ENCODE assay signal across 11 mouse cellular contexts in the genomic region with DNA sequence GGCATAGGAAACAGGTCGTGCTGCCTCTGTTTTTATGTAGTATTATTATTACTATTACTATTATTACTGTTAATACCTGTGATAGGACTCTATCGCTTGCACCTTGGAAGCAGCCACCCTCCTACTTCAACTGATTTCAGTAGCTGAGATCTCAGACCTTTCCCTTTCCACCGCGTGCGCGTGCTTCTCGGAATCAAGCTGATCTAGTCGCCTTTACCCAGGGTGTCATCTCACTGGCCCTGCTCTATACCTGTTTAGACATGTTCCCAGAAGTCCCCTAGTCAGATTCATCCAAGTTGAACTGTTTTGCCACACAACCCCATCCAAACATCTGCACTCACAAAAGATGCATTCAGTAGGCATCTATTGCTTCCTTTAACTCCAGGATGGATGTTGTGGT. TPM values are rescaled to one million over a fixed set of nuclear protein-coding genes. Genes with fewer than 3 reads are reported as not detected.
A peak's percentile ranks its signal among the peaks of the same experiment; 100 is the strongest.
DNase-seq lines count a peak whose midpoint lies in the region; ATAC-seq and TF ChIP-seq lines count a peak whose summit lies in the region.
"Had no signal": no experiment of that assay in that cellular context is flagged by ENCODE, and none has a peak within 500 bp of the region (broad histone marks: within the 10 kb centered on the region; RNA-seq: fewer than 3 reads in every experiment).

No protein-coding gene starts in this region.

- TF ChIP-seq CTCF in cortical plate, adult 2 months (IDR thresholded peaks at IDR 0.05; ENCODE audit: extremely low read depth, insufficient read depth, low read length) = no peak

- no peak for TF ChIP-seq POLR2A in cortical plate, adult 2 months (IDR thresholded peaks at IDR 0.05; ENCODE audit: extremely low read depth, insufficient read depth, low read length)

- no peaks in the 10 kb centered on the region for H3K27me3 ChIP-seq in forebrain, embryonic 10.5 days (ENCODE audit: poor library complexity, severe bottlenecking)
- H3K27me3 ChIP-seq in hindbrain, embryonic 15.5 days = peaks cover 6% of the 10 kb centered on the region; the same call in 1 of the 2 replicates
- H3K27me3 ChIP-seq in midbrain, embryonic 15.5 days (replicated peaks) = no peaks in the 10 kb centered on the region

- H3K36me3 ChIP-seq in forebrain, embryonic 10.5 days (replicated peaks) = no peaks in the 10 kb centered on the region
- no peaks in the 10 kb centered on the region for H3K36me3 ChIP-seq in hindbrain, embryonic 15.5 days
- no peaks in the 10 kb centered on the region for H3K36me3 ChIP-seq in midbrain, embryonic 15.5 days (replicated peaks)

- peak; percentile 40 for ATAC-seq in hindbrain, embryonic 15.5 days (ENCODE audit: low FRiP score, low read depth)
- ATAC-seq in midbrain, embryonic 15.5 days (replicated peaks) = peak; percentile 63

- peaks cover 2% of the 10 kb centered on the region for H3K4me1 ChIP-seq in cortical plate, adult 2 months (ENCODE audit: control insufficient read depth, insufficient read depth, low read length)
- H3K4me1 ChIP-seq in forebrain, embryonic 10.5 days = peaks cover 17% of the 10 kb centered on the region
- peaks cover 14% of the 10 kb centered on the region for H3K4me1 ChIP-seq in hindbrain, embryonic 15.5 days (replicated peaks)
- peaks cover 12% of the 10 kb centered on the region for H3K4me1 ChIP-seq in midbrain, embryonic 15.5 days

- H3K9ac ChIP-seq in hindbrain, embryonic 15.5 days = no peak overlapping the region
- H3K9ac ChIP-seq in midbrain, embryonic 15.5 days = peak overlapping the region; percentile 9; the same call in 1 of the 2 replicates

- no peak for DNase-seq in forebrain, embryonic 10.5 days (ENCODE audit: extremely low spot score, low spot score)
- no peak for DNase-seq in urinary bladder, postnatal 14 days (ENCODE audit: low spot score)
- DNase-seq in B cell, adult 2 months = no peak
- no peak for DNase-seq in frontal cortex, adult 2 months (ENCODE audit: extremely low spot score in 1 of 2, low spot score in 1 of 2)
- DNase-seq: heart, postnatal 36 days; lung, adult 2 months had no signal

- H3K27ac ChIP-seq in cortical plate, adult 2 months (ENCODE audit: insufficient read depth, low read length) = 0 out of 2 replicates have a peak overlapping the region, but pooled peaks have one; percentile 9
- H3K27ac ChIP-seq in forebrain, embryonic 10.5 days = no peak overlapping the region
- H3K27ac ChIP-seq in hindbrain, embryonic 15.5 days (replicated peaks) = peak overlapping the region; percentile 73
- H3K27ac ChIP-seq in midbrain, embryonic 15.5 days = peak overlapping the region; percentile 74
- H3K27ac ChIP-seq: kidney, postnatal 0 days had no signal

- no peak overlapping the region for H3K4me3 ChIP-seq in cortical plate, adult 2 months (ENCODE audit: insufficient read depth, low read length)
- peak overlapping the region; percentile 19; the same call in 1 of the 2 replicates for H3K4me3 ChIP-seq in forebrain, embryonic 10.5 days
- H3K4me3 ChIP-seq in hindbrain, embryonic 15.5 days = peak overlapping the region; percentile 8; the same call in 1 of the 2 replicates
- peak overlapping the region; percentile 19 for H3K4me3 ChIP-seq in midbrain, embryonic 15.5 days

- H3K4me2 ChIP-seq in hindbrain, embryonic 15.5 days = peak overlapping the region; percentile 48
- peak overlapping the region; percentile 45 for H3K4me2 ChIP-seq in midbrain, embryonic 15.5 days

- H3K9me3 ChIP-seq in forebrain, embryonic 10.5 days = no peaks in the 10 kb centered on the region
- H3K9me3 ChIP-seq in hindbrain, embryonic 15.5 days = no peaks in the 10 kb centered on the region
- H3K9me3 ChIP-seq in midbrain, embryonic 15.5 days = no peaks in the 10 kb centered on the region
- H3K9me3 ChIP-seq: megakaryocyte, embryonic 14.5 days had no signal

- WGBS in forebrain, embryonic 10.5 days = 58% methylated on average over 8 of the region's 8 CpGs
- 44% methylated on average over 8 of the region's 8 CpGs for WGBS in hindbrain, embryonic 15.5 days
- 52% methylated on average over 8 of the region's 8 CpGs for WGBS in midbrain, embryonic 15.5 days

RNA-seq across cellular contexts. Expression of a gene that starts 14.7 kb away (rescaled TPM):
- 51.2 and 52.0 TPM in 2 replicates for polyA plus RNA-seq in cortical plate, adult 2 months (2012; rRNA removed)
- 49.7 and 51.2 TPM in 2 replicates for polyA plus RNA-seq in forebrain, embryonic 10.5 days (2016; fragmentation: Nextera tagmentation; extraction: Ambion mirVana)
- polyA plus RNA-seq in hindbrain, embryonic 15.5 days (2015; fragmentation: Nextera tagmentation; extraction: Ambion mirVana) = 25.6 and 28.8 TPM in 2 replicates
- polyA plus RNA-seq in midbrain, embryonic 15.5 days (2015; fragmentation: Nextera tagmentation; extraction: Ambion mirVana) = 27.8 and 29.1 TPM in 2 replicates
- 49.7 and 52.4 TPM in 2 replicates for polyA plus RNA-seq in frontal cortex, adult 2 months (2012; rRNA removed)

RNA-seq across cellular contexts. Expression of a gene that starts 23.2 kb away (rescaled TPM):
- polyA plus RNA-seq in cortical plate, adult 2 months (2012; rRNA removed) = 23.3 and 24.1 TPM in 2 replicates
- 11.5 and 13.2 TPM in 2 replicates for polyA plus RNA-seq in forebrain, embryonic 10.5 days (2016; fragmentation: Nextera tagmentation; extraction: Ambion mirVana)
- polyA plus RNA-seq in hindbrain, embryonic 15.5 days (2015; fragmentation: Nextera tagmentation; extraction: Ambion mirVana) = 18.2 and 18.8 TPM in 2 replicates
- 20.1 and 20.5 TPM in 2 replicates for polyA plus RNA-seq in midbrain, embryonic 15.5 days (2015; fragmentation: Nextera tagmentation; extraction: Ambion mirVana)
- polyA plus RNA-seq in frontal cortex, adult 2 months (2012; rRNA removed) = 23.7 and 24.1 TPM in 2 replicates

RNA-seq across cellular contexts. Expression of a gene that starts 43.2 kb away (rescaled TPM):
- polyA plus RNA-seq in cortical plate, adult 2 months (2012; rRNA removed) = 4.2 and 4.8 TPM in 2 replicates
- 2.4 and 2.6 TPM in 2 replicates for polyA plus RNA-seq in forebrain, embryonic 10.5 days (2016; fragmentation: Nextera tagmentation; extraction: Ambion mirVana)
- polyA plus RNA-seq in hindbrain, embryonic 15.5 days (2015; fragmentation: Nextera tagmentation; extraction: Ambion mirVana) = 1.3 and 1.8 TPM in 2 replicates
- 1.2 and 1.5 TPM in 2 replicates for polyA plus RNA-seq in midbrain, embryonic 15.5 days (2015; fragmentation: Nextera tagmentation; extraction: Ambion mirVana)
- polyA plus RNA-seq in frontal cortex, adult 2 months (2012; rRNA removed) = 4.5 and 5.0 TPM in 2 replicates

RNA-seq across cellular contexts. Expression of a gene that starts 49.7 kb away (rescaled TPM):
- polyA plus RNA-seq in cortical plate, adult 2 months (2012; rRNA removed) = 43.3 and 45.8 TPM in 2 replicates
- 75.5 and 78.5 TPM in 2 replicates for polyA plus RNA-seq in forebrain, embryonic 10.5 days (2016; fragmentation: Nextera tagmentation; extraction: Ambion mirVana)
- polyA plus RNA-seq in hindbrain, embryonic 15.5 days (2015; fragmentation: Nextera tagmentation; extraction: Ambion mirVana) = 76.2 and 78.6 TPM in 2 replicates
- 74.9 and 76.4 TPM in 2 replicates for polyA plus RNA-seq in midbrain, embryonic 15.5 days (2015; fragmentation: Nextera tagmentation; extraction: Ambion mirVana)
- 43.1 and 43.8 TPM in 2 replicates for polyA plus RNA-seq in frontal cortex, adult 2 months (2012; rRNA removed)

RNA-seq across cellular contexts. Expression of a gene that starts 59.3 kb away (rescaled TPM):
- 8.4 and 10.1 TPM in 2 replicates for polyA plus RNA-seq in cortical plate, adult 2 months (2012; rRNA removed)
- polyA plus RNA-seq in forebrain, embryonic 10.5 days (2016; fragmentation: Nextera tagmentation; extraction: Ambion mirVana) = 58.3 and 59.0 TPM in 2 replicates
- 16.6 and 17.5 TPM in 2 replicates for polyA plus RNA-seq in hindbrain, embryonic 15.5 days (2015; fragmentation: Nextera tagmentation; extraction: Ambion mirVana)
- 12.0 and 13.3 TPM in 2 replicates for polyA plus RNA-seq in midbrain, embryonic 15.5 days (2015; fragmentation: Nextera tagmentation; extraction: Ambion mirVana)
- polyA plus RNA-seq in frontal cortex, adult 2 months (2012; rRNA removed) = 10.8 and 11.2 TPM in 2 replicates
